Mouse (Mus musculus) MEL (cell line): ENCODE results near the gene Gabarapl2. TPM values are rescaled to one million over a fixed set of nuclear protein-coding genes. Genes with fewer than 3 reads are reported as not detected.

Source experiments
- DNase-seq: peaks from one replicate; pipeline ENCODE4 v3.0.0; 2011; ENCODE audit warnings: low read depth, low spot score
- H3K27ac ChIP-seq: 2 replicates; pipeline ENCODE4 v1.5.1; 2012; ENCODE audit warnings: low read depth, mild to moderate bottlenecking, control low read depth, low read length, moderate library complexity; ENCODE audit not compliant: control insufficient read depth
- H3K27me3 ChIP-seq, 2 experiments: fragments of 150-350 bp in 1 of 2; sonication (generic) in 1 of 2; 2 replicates each; pipeline ENCODE4 v1.6.1; 2012; ENCODE audit warnings: low read length in 2 of 2, mild to moderate bottlenecking in 2 of 2, improper control_type of control experiment in 1 of 2, moderate library complexity in 1 of 2; ENCODE audit not compliant: insufficient read depth in 2 of 2, control insufficient read depth in 1 of 2
- H3K36me3 ChIP-seq, 2 experiments: 2 replicates each; pipeline ENCODE4 v1.6.1; 2012 to 2014; ENCODE audit warnings: low read length in 2 of 2, improper control_type of control experiment in 1 of 2, inconsistent platforms in 1 of 2, mild to moderate bottlenecking in 1 of 2; ENCODE audit not compliant: insufficient read depth in 2 of 2, control insufficient read depth in 1 of 2
- H3K4me1 ChIP-seq, 2 experiments: fragments of 150-350 bp in 1 of 2; sonication (generic) in 1 of 2; 2 replicates each; pipeline ENCODE4 v1.6.1; 2012; ENCODE audit warnings: low read length in 2 of 2, improper control_type of control experiment in 1 of 2, mild to moderate bottlenecking in 1 of 2; ENCODE audit not compliant: insufficient read depth in 2 of 2, control insufficient read depth in 1 of 2
- H3K4me3 ChIP-seq, 2 experiments: fragments of 150-350 bp in 1 of 2; sonication (generic) in 1 of 2; 2 replicates each; pipeline ENCODE4 v1.5.1; 2012; ENCODE audit warnings: low read depth in 2 of 2, low read length in 2 of 2, mild to moderate bottlenecking in 2 of 2, moderate library complexity in 2 of 2, control low read depth in 1 of 2, improper control_type of control experiment in 1 of 2; ENCODE audit not compliant: control insufficient read depth in 1 of 2, insufficient read depth in 1 of 2
- H3K79me2 ChIP-seq: 2 replicates; pipeline ENCODE4 v1.6.1; 2012; ENCODE audit warnings: mild to moderate bottlenecking, low read length, moderate library complexity; ENCODE audit not compliant: control insufficient read depth, poor library complexity, insufficient read depth
- H3K9ac ChIP-seq: 2 replicates; pipeline ENCODE4 v1.6.1; 2012; ENCODE audit warnings: low read depth, mild to moderate bottlenecking, control low read depth, low read length, moderate library complexity; ENCODE audit not compliant: control insufficient read depth, poor library complexity, severe bottlenecking
- H3K9me3 ChIP-seq: fragments of 150-350 bp; sonication (generic); replicated peaks from 2 replicates; pipeline ENCODE4 v1.6.1; 2012; ENCODE audit warnings: mild to moderate bottlenecking, low read length, improper control_type of control experiment, moderate library complexity; ENCODE audit not compliant: insufficient read depth
- BHLHE40 ChIP-seq: IDR thresholded peaks from 2 replicates; pipeline ENCODE4 v1.6.1; 2012; ENCODE audit warnings: low read depth, mild to moderate bottlenecking, inconsistent platforms, low read length, improper control_type of control experiment, borderline replicate concordance
- CHD1 ChIP-seq: IDR thresholded peaks from 2 replicates; pipeline ENCODE4 v1.6.1; 2012; ENCODE audit warnings: low read depth, mild to moderate bottlenecking, inconsistent platforms, low read length, improper control_type of control experiment
- CHD2 ChIP-seq: IDR thresholded peaks from 2 replicates; pipeline ENCODE4 v1.6.1; 2011; ENCODE audit warnings: low read length, improper control_type of control experiment
- E2F4 ChIP-seq: IDR thresholded peaks from 2 replicates; pipeline ENCODE4 v1.6.1; 2011; ENCODE audit warnings: low read depth, low read length, improper control_type of control experiment, borderline replicate concordance
- ELF1 ChIP-seq: IDR thresholded peaks from 2 replicates; pipeline ENCODE4 v1.6.1; 2014; ENCODE audit warnings: low read depth, mild to moderate bottlenecking, inconsistent platforms, low read length, improper control_type of control experiment, moderate library complexity
- HCFC1 ChIP-seq: IDR thresholded peaks from 2 replicates; pipeline ENCODE4 v1.6.1; 2012; ENCODE audit warnings: low read depth, mild to moderate bottlenecking, inconsistent platforms, low read length, improper control_type of control experiment, moderate library complexity
- JUND ChIP-seq: IDR thresholded peaks from 2 replicates; pipeline ENCODE4 v1.6.1; 2011; ENCODE audit warnings: low read depth, mild to moderate bottlenecking, improper control_type of control experiment, low read length
- MAFK ChIP-seq: IDR thresholded peaks from 2 replicates; pipeline ENCODE4 v1.6.1; 2011; ENCODE audit warnings: low read depth, mild to moderate bottlenecking, low read length, improper control_type of control experiment, borderline replicate concordance
- MAX ChIP-seq: IDR thresholded peaks from 2 replicates; pipeline ENCODE4 v1.6.1; 2011; ENCODE audit warnings: low read length, improper control_type of control experiment
- MYB ChIP-seq: IDR thresholded peaks from 2 replicates; pipeline ENCODE4 v1.6.1; 2011; ENCODE audit warnings: mild to moderate bottlenecking, low read depth, low read length, improper control_type of control experiment
- POLR2AphosphoS2 ChIP-seq: IDR thresholded peaks from 2 replicates; pipeline ENCODE4 v1.6.1; 2011; ENCODE audit warnings: low read length, improper control_type of control experiment
- POLR2AphosphoS5 ChIP-seq: IDR thresholded peaks from 2 replicates; pipeline ENCODE4 v1.6.1; 2012; ENCODE audit warnings: low read depth, borderline replicate concordance, mild to moderate bottlenecking, inconsistent platforms, low read length, moderate library complexity, mixed read lengths
- SMC3 ChIP-seq: IDR thresholded peaks from 2 replicates; pipeline ENCODE4 v1.6.1; 2011; ENCODE audit warnings: low read depth, low read length, improper control_type of control experiment
- TBP ChIP-seq: IDR thresholded peaks from 2 replicates; pipeline ENCODE4 v1.8.0; 2011; ENCODE audit warnings: low read depth, low read length, improper control_type of control experiment
- USF1 ChIP-seq: IDR thresholded peaks from 2 replicates; pipeline ENCODE4 v1.6.1; 2014; ENCODE audit warnings: low read depth, mild to moderate bottlenecking, inconsistent platforms, low read length, improper control_type of control experiment, moderate library complexity
- USF2 ChIP-seq, 2 experiments: IDR thresholded peaks; 2 replicates each; pipeline ENCODE4 v1.6.1; 2011 to 2012; ENCODE audit warnings: improper control_type of control experiment in 2 of 2, low read length in 2 of 2, borderline replicate concordance in 1 of 2, inconsistent platforms in 1 of 2, low read depth in 1 of 2, mild to moderate bottlenecking in 1 of 2; ENCODE audit not compliant: insufficient read depth in 1 of 2
- ZC3H11A ChIP-seq: IDR thresholded peaks from 2 replicates; pipeline ENCODE4 v1.6.1; 2012; ENCODE audit warnings: low read depth, mild to moderate bottlenecking, inconsistent platforms, low read length, improper control_type of control experiment
- ZMIZ1 ChIP-seq: IDR thresholded peaks from 2 replicates; pipeline ENCODE4 v1.6.1; 2012; ENCODE audit warnings: low read depth, mild to moderate bottlenecking, inconsistent platforms, low read length, improper control_type of control experiment, moderate library complexity
- ZNF384 ChIP-seq: IDR thresholded peaks from 2 replicates; pipeline ENCODE4 v1.6.1; 2012; ENCODE audit warnings: low read depth, mild to moderate bottlenecking, inconsistent platforms, low read length, improper control_type of control experiment
- polyA plus RNA-seq, 2 experiments: library from polyadenylated mRNA; stranded (reverse) in 1 of 2; unstranded in 1 of 2; fragments of >175 nt in 1 of 2; fragments of >200 nt in 1 of 2; gene quantifications; 2 replicates each; pipeline versions ENCODE4 v1.2.1 to v1.2.4; 2012; ENCODE audit warnings: low replicate concordance in 2 of 2, low read depth in 1 of 2; ENCODE audit not compliant: insufficient read length in 2 of 2, insufficient read depth in 1 of 2, missing spikeins in 1 of 2
- total RNA-seq: library from RNA; depleted of rRNA; stranded (reverse); fragments of 300-350 nt; gene quantifications from 2 replicates; pipeline ENCODE4 v1.2.3, GENCODE M21; 2012

Gabarapl2 gene
- total and polyA plus RNA-seq, 3 experiments, result 18.4 to 22.5 TPM; not detected in 1

DNA sequence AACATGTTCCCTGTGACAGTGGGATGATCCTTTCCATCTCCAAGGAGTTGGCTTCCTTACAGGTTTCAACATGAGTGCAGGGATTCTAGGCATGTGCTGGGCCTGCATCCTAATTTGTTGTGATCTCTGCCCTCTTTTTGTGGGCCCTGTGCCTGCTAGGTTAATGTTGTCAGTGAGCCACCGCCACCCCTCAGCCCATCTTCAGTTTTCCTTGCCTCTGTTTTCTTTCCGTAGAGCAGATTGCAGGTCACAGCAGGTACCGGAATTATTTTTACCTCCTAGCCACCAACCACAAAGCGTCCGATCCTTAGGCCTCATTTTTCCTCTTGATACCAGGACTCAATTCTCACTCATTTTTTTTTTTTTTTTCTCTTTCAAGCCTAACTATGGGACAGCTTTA lies 11.4 kb downstream of the Gabarapl2 start:
- no peak for TF ChIP-seq HCFC1
- TF ChIP-seq JUND, result no peak
- TF ChIP-seq CHD1, result no peak
- no peak for TF ChIP-seq SMC3
- no peak for TF ChIP-seq ZC3H11A
- no peak for TF ChIP-seq POLR2AphosphoS2
- no peak for TF ChIP-seq USF1
- TF ChIP-seq CHD2, result no peak
- no peak for TF ChIP-seq MYB
- no peak for TF ChIP-seq ELF1
- no peak for TF ChIP-seq MAFK
- no peak for TF ChIP-seq ZMIZ1
- no peak for TF ChIP-seq ZNF384
- no peak for TF ChIP-seq POLR2AphosphoS5

DNA sequence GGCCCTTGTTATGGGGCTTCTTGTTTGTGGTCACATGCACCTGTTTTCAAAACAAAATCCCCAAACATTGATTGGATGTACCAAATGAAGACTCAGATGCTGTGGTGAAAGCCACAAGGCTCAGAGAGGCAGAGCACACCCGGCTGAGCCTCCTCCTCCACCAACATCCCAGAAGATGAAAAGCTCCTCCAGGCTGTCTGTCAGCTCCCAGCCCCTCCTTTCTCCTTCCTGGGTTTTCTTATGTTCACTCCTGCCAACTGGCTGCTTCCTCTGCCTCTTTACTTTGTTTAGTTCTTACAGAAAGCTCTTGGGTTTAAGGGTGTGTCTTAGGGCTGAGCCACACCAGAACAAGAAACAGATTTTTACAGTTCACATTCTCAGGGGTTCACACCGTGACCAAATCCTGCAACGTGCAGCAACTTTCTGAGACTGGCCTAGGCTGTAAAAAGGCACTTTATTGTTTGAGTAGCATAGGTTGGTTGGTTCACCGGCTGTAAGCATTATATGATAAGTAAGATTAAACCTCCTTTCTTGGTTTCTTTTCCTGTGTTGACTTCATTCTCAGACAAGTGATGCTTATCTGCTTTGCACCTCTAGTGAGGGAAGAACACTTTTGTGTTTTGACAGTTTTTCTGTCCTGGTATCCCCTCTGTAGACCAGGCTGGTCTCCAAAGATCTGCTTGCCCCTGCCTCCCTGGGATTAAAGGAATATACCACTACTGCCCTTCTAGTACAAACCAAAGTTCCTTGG lies 14.5 kb downstream of the Gabarapl2 start:
- H3K27ac ChIP-seq, result no peak overlapping the region
- no peaks in the 10 kb centered on the region for H3K27me3 ChIP-seq
- no peaks in the 10 kb centered on the region for H3K4me1 ChIP-seq
- H3K4me3 ChIP-seq, result no peak overlapping the region
- no peaks in the 10 kb centered on the region for H3K79me2 ChIP-seq
- DNase-seq, result no peak
- no peak for TF ChIP-seq E2F4
- TF ChIP-seq POLR2AphosphoS5, result no peak
- no peak for TF ChIP-seq CHD2
- TF ChIP-seq USF1, result no peak
- TF ChIP-seq MAX, result no peak
- TF ChIP-seq USF2 (IDR thresholded peaks at IDR 0.05; ENCODE audit: borderline replicate concordance in 1 of 2, insufficient read depth in 1 of 2, low read depth in 1 of 2, low read length in 2 of 2), result no peak
- no peak for TF ChIP-seq TBP
- no peak for TF ChIP-seq ZNF384
- TF ChIP-seq JUND, result no peak
- TF ChIP-seq BHLHE40, result no peak
- peaks cover 0 to 4% of the 10 kb centered on the region in 2 experiments; a peak in 3 of 4 replicates for H3K36me3 ChIP-seq
- H3K9ac ChIP-seq, result no peak overlapping the region
- H3K9me3 ChIP-seq, result no peaks in the 10 kb centered on the region

More for the DNA sequence above, 11.4 kb downstream of the Gabarapl2 start:
- Histone ChIP-seq H3K36me3 (peaks cover 0 to 6% of the 10 kb centered on the region in 2 experiments; a peak in 3 of 4 replicates), H3K27ac (no peak overlapping the region), H3K9ac (no peak overlapping the region), H3K4me1 (no peaks in the 10 kb centered on the region), H3K9me3 (no peaks in the 10 kb centered on the region), H3K79me2 (no peaks in the 10 kb centered on the region), H3K4me3 (no peak overlapping the region), H3K27me3 (no peaks in the 10 kb centered on the region)
- no peak for DNase-seq
